Mouse (Mus musculus) erythroblast, embryonic 14.5 days (primary cell): ENCODE measurements around the gene Armh3. TPM values are rescaled to one million over a fixed set of nuclear protein-coding genes. Genes with fewer than 3 reads are reported as not detected.

Experiments
- H3K27me3 ChIP-seq: 2 replicates; pipeline ENCODE4 v1.6.1; 2012; ENCODE audit warnings: inconsistent platforms; ENCODE audit not compliant: control insufficient read depth
- H3K36me3 ChIP-seq: 2 replicates; pipeline ENCODE4 v1.6.1; 2012; ENCODE audit warnings: mild to moderate bottlenecking, inconsistent platforms; ENCODE audit not compliant: control insufficient read depth
- H3K4me1 ChIP-seq: 2 replicates; pipeline ENCODE4 v1.6.1; 2012; ENCODE audit warnings: inconsistent platforms; ENCODE audit not compliant: control insufficient read depth
- H3K4me3 ChIP-seq: replicated peaks from 2 replicates; pipeline ENCODE3; 2012; ENCODE audit warnings: moderate library complexity, mild to moderate bottlenecking, inconsistent platforms
- H3K9me3 ChIP-seq: 2 replicates; pipeline ENCODE4 v1.6.1; 2012; ENCODE audit warnings: low read length, inconsistent platforms, mixed read lengths; ENCODE audit not compliant: control insufficient read depth
- GATA1 ChIP-seq: IDR thresholded peaks from 2 replicates; pipeline ENCODE4 v1.6.1; 2012; ENCODE audit warnings: low read length, inconsistent platforms, mixed read lengths
- TAL1 ChIP-seq: IDR thresholded peaks from 3 replicates; pipeline ENCODE4 v1.6.1; 2012; ENCODE audit warnings: low read length, inconsistent platforms, mixed read lengths
- polyA plus RNA-seq: library from polyadenylated mRNA; stranded (reverse); fragments of >175 nt; gene quantifications from 2 replicates; pipeline ENCODE4 v1.2.3, GENCODE M21; 2012

The Armh3 gene
- polyA plus RNA-seq, 1 experiment = not detected

DNA sequence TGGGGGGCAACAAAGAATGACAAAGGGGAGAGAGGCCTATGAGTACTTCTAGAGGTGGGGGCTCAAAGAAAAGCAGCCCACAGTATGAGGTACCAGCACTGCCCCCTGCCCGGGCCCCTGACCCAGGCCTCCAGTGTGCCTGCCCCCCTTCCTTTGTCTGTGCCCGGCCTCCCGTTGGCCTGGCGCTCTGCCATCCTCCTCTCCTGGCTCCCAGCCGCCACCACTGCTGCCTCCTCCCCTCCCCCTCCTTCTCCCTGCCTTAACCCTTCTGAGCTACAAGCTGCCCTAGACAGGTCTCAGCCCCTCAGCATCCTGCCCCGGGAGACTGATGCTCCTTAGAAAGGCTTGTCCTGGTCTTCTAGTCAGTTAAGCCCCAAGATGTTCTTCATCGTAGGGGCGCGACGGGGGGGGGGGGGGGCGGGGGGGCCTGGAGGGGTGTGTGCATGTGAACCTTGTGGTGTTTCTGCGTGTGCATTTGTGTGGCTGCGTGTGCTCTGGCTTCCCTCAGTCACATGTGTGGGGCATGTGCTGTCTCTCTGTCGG lies 43.7 kb upstream of the Armh3 start:
- Histone ChIP-seq H3K4me1 (peaks cover 91% of the 10 kb centered on the region), H3K27me3 (peaks cover 24% of the 10 kb centered on the region), H3K4me3 (peak overlapping the region; percentile 48), H3K36me3 (peaks cover 12% of the 10 kb centered on the region), H3K9me3 (no peaks in the 10 kb centered on the region)
- TF ChIP-seq TAL1 (no peak), GATA1 (no peak)

DNA sequence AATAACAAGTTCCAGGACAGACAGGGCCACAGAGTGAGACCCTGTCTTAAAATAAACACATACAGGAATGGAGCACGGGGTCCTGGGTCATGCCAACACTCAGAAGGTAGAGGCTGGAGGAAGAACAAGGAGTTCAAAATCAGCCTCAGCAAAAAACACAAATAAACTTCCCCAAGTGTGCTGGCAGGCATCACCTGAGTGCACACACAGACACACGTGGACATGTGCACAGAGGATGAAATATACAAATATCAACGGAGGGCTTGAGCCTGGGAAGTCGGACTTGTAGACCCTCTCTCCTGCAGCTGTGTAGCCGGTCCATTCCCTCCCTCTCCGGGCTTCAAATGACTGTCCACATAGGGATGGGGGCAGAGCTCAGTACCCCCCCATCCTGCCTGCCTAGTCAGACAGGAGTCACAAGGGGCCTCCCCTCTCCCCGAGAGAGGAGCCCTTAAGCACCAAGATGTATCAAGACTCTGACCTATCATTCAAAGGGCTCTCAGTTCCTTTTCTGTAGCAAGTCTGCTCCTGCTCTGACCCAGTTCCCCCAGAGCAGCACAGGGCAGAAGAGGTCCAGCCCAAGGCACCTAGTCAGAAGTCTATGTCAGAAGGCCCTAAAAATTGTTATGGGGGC lies 43.1 kb upstream of the Armh3 start:
- Histone ChIP-seq H3K4me3 (no peak overlapping the region), H3K9me3 (no peaks in the 10 kb centered on the region), H3K27me3 (peaks cover 18% of the 10 kb centered on the region), H3K36me3 (peaks cover 18% of the 10 kb centered on the region), H3K4me1 (peaks cover 94% of the 10 kb centered on the region)
- TF ChIP-seq GATA1 = no peak

DNA sequence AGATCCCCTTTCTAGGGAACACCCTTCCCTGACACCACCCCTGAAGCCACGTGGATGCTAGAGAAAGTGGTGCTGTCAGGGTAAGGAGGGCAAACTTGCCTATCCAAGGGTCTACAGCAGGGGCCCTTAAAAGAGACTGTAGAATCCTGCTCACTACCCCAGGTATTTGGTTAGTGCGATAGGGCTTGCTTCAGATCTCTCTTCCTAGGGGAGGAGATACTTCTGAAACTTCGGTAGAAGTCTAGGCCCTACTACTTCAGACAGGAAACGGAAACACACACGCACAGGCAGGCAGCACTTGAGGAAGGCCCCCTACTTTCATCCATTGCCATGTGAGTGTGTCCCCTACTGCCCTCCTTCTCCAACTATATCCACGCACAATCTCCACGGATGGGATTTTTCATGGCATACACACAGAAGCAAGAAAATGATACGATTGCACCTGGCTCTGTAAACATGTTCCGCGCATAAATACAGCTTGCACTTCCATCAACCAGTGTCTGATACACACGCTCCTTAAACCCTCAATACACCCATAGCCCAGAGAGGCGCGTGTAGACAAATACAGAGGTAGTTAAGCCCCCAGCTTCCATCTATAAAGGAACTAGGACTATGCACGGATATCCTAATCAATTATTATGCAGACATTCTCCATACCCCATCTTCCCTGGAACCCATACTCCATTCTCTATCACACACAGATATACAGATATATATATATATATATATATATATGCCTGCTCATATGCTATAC lies 42.0 kb upstream of the Armh3 start:
- Histone ChIP-seq H3K9me3 (no peaks in the 10 kb centered on the region), H3K4me1 (peaks cover 95% of the 10 kb centered on the region), H3K36me3 (peaks cover 29% of the 10 kb centered on the region), H3K27me3 (peaks cover 7% of the 10 kb centered on the region), H3K4me3 (peak overlapping the region; percentile 89)
- TF ChIP-seq TAL1 (no peak), GATA1 (no peak)

DNA sequence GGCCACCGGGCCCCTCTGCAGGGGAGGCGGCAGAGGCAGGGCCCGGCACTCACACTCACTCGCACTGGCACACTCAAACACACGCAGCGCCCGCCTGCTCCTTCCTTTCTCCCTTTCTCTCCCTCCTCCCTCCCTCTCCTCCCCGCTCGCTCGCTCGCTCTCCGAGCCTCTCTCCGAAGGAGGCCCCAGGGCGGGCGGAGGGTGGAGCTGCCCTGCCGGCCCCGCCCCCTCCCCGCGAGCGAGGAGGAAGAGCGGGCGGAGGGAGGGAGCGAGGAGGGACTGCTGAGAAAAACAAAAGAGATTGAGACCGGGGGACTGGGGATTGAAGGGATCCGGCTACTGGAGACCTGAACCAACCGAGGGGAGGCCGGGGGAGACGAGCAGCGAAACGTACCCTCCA lies 41.2 kb upstream of the Armh3 start:
- H3K4me1 ChIP-seq = peaks cover 95% of the 10 kb centered on the region
- no peaks in the 10 kb centered on the region for H3K27me3 ChIP-seq
- peaks cover 37% of the 10 kb centered on the region for H3K36me3 ChIP-seq
- no peaks in the 10 kb centered on the region for H3K9me3 ChIP-seq
- TF ChIP-seq TAL1 (no peak), GATA1 (no peak)
- peak overlapping the region; percentile 89 for H3K4me3 ChIP-seq

DNA sequence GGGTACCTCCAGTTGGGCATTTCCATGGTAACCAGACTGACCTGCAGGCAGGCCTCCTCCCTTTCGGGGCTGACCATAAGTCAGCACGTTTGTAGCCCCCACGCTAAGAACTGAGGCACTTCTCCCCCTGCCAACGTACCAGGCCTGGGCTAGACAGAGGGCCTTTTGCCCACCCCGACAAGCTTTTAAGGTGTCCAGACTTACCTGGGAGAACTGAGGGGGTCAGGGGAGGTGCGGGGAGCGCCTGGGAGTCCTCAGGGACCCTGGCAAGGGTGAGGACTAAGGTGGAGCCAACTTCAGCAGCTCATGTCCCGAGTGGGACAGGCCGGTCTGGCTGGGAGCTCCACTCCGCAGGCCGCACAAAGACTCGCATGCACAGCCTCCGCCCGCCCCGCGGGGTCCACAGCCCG lies 40.6 kb upstream of the Armh3 start:
- Histone ChIP-seq H3K36me3 (peaks cover 43% of the 10 kb centered on the region), H3K4me1 (peaks cover 90% of the 10 kb centered on the region), H3K4me3 (peak overlapping the region; percentile 89), H3K9me3 (no peaks in the 10 kb centered on the region), H3K27me3 (no peaks in the 10 kb centered on the region)
- TF ChIP-seq GATA1 = no peak

DNA sequence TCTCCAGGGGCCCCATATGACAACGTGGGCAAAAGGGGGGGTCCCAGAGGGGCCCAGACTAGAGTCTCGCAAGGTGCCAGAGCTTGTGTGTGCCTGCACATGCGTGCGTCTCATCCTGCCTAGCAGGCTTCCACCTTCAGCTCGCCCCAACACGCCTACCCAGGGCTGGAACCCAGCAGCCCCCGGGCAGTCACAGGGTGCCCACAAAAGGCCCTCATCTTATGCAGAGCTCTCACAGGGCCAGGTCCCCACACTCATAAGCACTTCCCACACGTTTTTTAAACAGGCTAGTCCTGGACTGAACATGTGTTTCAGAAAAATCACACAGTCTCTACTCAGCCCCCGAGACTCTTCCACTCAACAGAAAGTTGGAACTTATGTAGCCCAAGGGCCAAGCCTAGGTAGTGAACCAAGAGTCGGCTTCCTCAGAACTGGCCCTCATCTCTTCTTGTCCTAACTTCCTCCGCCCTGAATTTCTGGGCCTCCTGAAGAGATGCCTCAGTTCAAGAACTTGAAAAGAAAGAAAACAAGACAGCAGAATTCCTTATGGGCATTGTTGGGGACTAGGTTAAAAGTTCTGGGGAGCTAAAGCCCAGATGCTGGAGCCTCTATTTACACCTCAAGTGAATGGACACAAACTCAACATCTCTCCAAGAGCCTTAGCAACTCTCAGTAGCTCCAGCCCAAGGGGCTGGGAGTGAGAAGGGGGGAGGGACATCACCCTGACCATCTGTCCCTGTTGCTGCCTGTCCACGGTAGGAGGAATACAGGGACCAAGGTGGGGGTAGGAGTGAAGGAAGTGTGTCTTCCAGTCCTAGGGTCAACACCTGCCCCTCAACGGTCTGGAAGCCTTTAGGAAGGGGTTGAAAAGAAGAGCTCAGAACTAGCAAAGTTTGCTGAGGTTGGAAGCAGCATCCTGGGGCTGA lies 39.9 kb upstream of the Armh3 start:
- no peaks in the 10 kb centered on the region for H3K27me3 ChIP-seq
- H3K4me1 ChIP-seq = peaks cover 83% of the 10 kb centered on the region
- H3K36me3 ChIP-seq = peaks cover 50% of the 10 kb centered on the region
- peak overlapping the region; percentile 89 for H3K4me3 ChIP-seq
- H3K9me3 ChIP-seq = no peaks in the 10 kb centered on the region
- TF ChIP-seq TAL1 (no peak), GATA1 (no peak)

DNA sequence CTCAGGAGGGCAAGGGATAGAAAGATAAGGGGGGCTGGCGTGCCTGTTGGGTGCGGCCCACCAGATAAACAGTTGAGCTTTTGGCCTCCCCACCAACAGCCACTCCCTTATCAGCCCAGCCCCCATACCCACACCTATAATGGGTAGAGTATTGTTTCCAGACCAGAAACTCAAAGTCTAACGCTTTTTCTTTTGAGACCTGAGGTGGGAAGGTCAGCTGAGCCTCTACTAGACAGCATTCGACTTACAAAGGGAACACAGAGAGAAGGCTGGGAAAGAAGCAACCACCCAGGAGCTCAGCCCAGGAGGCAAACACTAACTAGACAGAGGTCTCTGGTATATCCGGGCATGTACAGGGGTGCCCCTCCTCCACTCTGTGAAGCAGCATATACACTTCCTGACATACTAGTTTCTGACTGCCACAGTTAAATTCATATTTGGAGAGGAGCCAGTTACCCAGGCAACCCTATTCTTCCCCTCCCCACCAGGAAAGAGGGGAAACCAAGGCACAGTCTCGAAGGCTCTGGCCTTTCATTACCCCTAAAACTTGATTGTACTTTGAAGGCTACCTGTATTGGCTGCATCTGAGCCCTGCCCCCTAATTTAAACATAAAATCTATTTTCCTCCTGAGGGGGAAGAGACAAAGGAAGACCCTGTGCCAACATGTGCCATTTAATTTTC lies 39.1 kb upstream of the Armh3 start:
- peak overlapping the region; percentile 89 for H3K4me3 ChIP-seq
- TF ChIP-seq GATA1 (peak; percentile 80), TAL1 (peak; percentile 57)
- H3K4me1 ChIP-seq = peaks cover 79% of the 10 kb centered on the region
- H3K9me3 ChIP-seq = no peaks in the 10 kb centered on the region
- H3K27me3 ChIP-seq = no peaks in the 10 kb centered on the region
- H3K36me3 ChIP-seq = peaks cover 57% of the 10 kb centered on the region

DNA sequence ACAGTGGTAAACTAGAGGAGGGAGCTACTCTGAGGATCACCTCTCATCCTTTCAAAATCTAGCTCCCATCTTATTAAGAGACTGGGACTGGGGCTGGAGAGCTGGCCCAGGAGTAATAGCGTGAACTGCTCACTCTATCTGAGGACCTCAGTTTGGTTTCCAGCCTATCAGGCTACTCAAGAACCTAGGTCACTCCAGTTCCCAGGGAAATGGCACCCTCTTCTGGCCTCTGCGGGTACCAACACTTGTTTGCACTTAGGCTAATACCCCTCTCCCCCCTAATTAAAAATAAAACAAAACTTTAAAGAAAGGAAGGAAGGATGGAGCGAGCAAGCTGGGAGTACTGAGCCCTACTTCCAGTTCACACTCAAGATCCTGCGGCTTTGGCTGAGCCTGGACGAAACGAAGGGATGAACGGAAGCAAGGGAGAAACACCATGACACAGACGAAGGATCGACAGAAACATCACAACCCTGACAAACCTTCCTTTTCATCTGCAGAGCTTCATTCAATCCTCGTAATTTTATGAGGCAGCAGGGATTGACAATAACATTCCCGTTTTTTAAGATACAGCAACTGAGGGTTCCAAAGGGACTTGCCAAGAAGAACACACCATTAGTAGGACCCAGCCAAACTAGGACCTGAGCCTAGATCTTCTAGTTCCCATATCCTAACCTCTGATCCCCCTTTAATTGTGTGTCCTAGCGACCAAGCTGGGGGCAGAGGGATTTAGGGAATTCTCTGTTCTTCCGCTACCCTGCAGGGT lies 38.4 kb upstream of the Armh3 start:
- Histone ChIP-seq H3K27me3 (no peaks in the 10 kb centered on the region), H3K36me3 (peaks cover 63% of the 10 kb centered on the region), H3K4me3 (peak overlapping the region; percentile 89), H3K9me3 (no peaks in the 10 kb centered on the region), H3K4me1 (peaks cover 74% of the 10 kb centered on the region)
- TF ChIP-seq TAL1 (no peak), GATA1 (no peak)
